Mouse (Mus musculus): ENCODE data around the gene Vav2.

The Vav2 gene

GRCm38 (mm10) chr2:27426855-27427457 is at the start of gene Vav2:
Gene Vav2, minus strand, starts transcription at chr2:27427033.
- peak; percentile 92 for DNase-seq (ENCODE audit: low read depth)

GRCm38 (mm10) chr2:27475495-27476302 is 48.9 kb upstream of the Vav2 start:
- DNase-seq (ENCODE audit: low read depth): peak; percentile 88

GRCm38 (mm10) chr2:27474621-27475484 is 48.0 kb upstream of the Vav2 start:
- DNase-seq (ENCODE audit: low read depth): peak; percentile 59

GRCm38 (mm10) chr2:27473911-27474310 is 47.1 kb upstream of the Vav2 start:
- DNase-seq (ENCODE audit: low read depth): no peak

- DNase-seq (ENCODE audit: low read depth): no peak
These were observed 46.4 kb upstream of the Vav2 start for GRCm38 (mm10) chr2:27473061-27473765.

- no peak for DNase-seq (ENCODE audit: low read depth)
These were observed 44.3 kb upstream of the Vav2 start for GRCm38 (mm10) chr2:27471170-27471584.

GRCm38 (mm10) chr2:27470535-27470934 is 43.7 kb upstream of the Vav2 start:
- DNase-seq (ENCODE audit: low read depth): no peak

- DNase-seq (ENCODE audit: low read depth): no peak
These were observed 43.1 kb upstream of the Vav2 start for GRCm38 (mm10) chr2:27469991-27470355.

- peak; percentile 31 for DNase-seq (ENCODE audit: low read depth)
These were observed 42.6 kb upstream of the Vav2 start for GRCm38 (mm10) chr2:27469292-27469990.

- DNase-seq (ENCODE audit: low read depth): no peak
These were observed 36.1 kb upstream of the Vav2 start for GRCm38 (mm10) chr2:27462901-27463300.

GRCm38 (mm10) chr2:27461881-27462660 is 35.2 kb upstream of the Vav2 start:
- no peak for DNase-seq (ENCODE audit: low read depth)

GRCm38 (mm10) chr2:27460651-27461050 is 33.8 kb upstream of the Vav2 start:
- DNase-seq (ENCODE audit: low read depth): no peak

- no peak for DNase-seq (ENCODE audit: low read depth)
These were observed 33.3 kb upstream of the Vav2 start for GRCm38 (mm10) chr2:27460163-27460562.

GRCm38 (mm10) chr2:27459735-27460134 is 32.9 kb upstream of the Vav2 start:
- DNase-seq (ENCODE audit: low read depth): no peak

- peak; percentile 40 for DNase-seq (ENCODE audit: low read depth)
These were observed 23.4 kb upstream of the Vav2 start for GRCm38 (mm10) chr2:27450226-27450625.

- DNase-seq (ENCODE audit: low read depth): no peak
These were observed 20.9 kb upstream of the Vav2 start for GRCm38 (mm10) chr2:27447782-27448181.

- DNase-seq (ENCODE audit: low read depth): no peak
These were observed 20.0 kb upstream of the Vav2 start for GRCm38 (mm10) chr2:27446812-27447211.

GRCm38 (mm10) chr2:27445910-27446309 is 19.1 kb upstream of the Vav2 start:
- DNase-seq (ENCODE audit: low read depth): no peak

- DNase-seq (ENCODE audit: low read depth): no peak
These were observed 16.5 kb upstream of the Vav2 start for GRCm38 (mm10) chr2:27443450-27443708.

- no peak for DNase-seq (ENCODE audit: low read depth)
These were observed 16.0 kb upstream of the Vav2 start for GRCm38 (mm10) chr2:27442708-27443449.

All from 416B (cell line).